Mouse (Mus musculus): ENCODE measurements around the gene Mtss1l.

DNA sequence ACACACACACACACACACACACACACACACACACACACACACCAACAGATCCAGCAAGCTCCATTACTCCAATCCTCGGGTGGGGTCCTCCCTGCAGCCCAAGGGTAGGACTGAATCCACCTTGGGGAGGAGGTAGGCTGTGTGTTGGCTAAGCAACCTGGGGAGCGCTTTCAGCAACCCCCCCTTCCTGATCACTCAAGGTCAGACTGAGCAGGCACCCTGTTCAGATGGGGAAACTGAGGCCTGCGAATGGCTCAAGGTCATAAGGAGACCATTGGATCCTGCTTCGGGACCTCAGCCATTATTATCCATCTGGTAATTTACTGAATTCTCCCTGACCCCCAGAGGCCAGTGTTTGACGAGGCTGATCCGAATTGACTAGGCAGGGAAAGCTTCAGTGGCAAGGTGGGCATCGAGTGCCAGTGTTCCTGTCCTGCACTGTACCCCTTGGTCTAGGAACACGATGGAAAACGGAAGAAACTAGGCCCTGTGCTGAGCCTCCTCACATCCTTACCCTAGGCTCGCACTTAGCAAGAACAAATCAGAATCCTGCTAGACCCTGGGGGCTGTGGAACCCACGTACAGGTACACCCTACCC lies 1.2 kb downstream of the Mtss1l start:
- TF ChIP-seq POLR2A (IDR thresholded peaks at IDR 0.05; ENCODE audit: low read depth, low read length) = no peak
- TF ChIP-seq CTCF (conservative IDR thresholded peaks at IDR 0.05; ENCODE audit: insufficient read depth, insufficient read length, low read depth, low read length) = no peak

Data from kidney, adult 2 months (tissue).